Comparison of ENCODE assay signal across 14 mouse cellular contexts in genomic region chr12:118703730-118704129, GRCm38 (mm10).
DNase-seq lines count a peak whose midpoint lies in the region; ATAC-seq lines count a peak whose summit lies in the region.
"Had no signal": no experiment of that assay in that cellular context is flagged by ENCODE, and none has a peak within 500 bp of the region (broad histone marks: within the 10 kb centered on the region; RNA-seq: fewer than 3 reads in every experiment).

No protein-coding gene starts in this region.

- no peaks in the 10 kb centered on the region for H3K27me3 ChIP-seq in forebrain, embryonic 14.5 days (replicated peaks; ENCODE audit: control insufficient read depth, insufficient read depth, low read length)
- H3K27me3 ChIP-seq in forebrain, embryonic 10.5 days (ENCODE audit: poor library complexity, severe bottlenecking) = peaks cover 20% of the 10 kb centered on the region; the same call in 1 of the 2 replicates
- no peaks in the 10 kb centered on the region for H3K27me3 ChIP-seq in lung, embryonic 15.5 days
- no peaks in the 10 kb centered on the region for H3K27me3 ChIP-seq in hindbrain, embryonic 15.5 days
- H3K27me3 ChIP-seq in neural tube, embryonic 14.5 days (ENCODE audit: control insufficient read depth, insufficient read depth, low read length) = no peaks in the 10 kb centered on the region
- H3K27me3 ChIP-seq: heart, embryonic 12.5 days; liver, embryonic 13.5 days had no signal

- H3K4me1 ChIP-seq in forebrain, embryonic 14.5 days (ENCODE audit: control insufficient read depth, insufficient read depth, low read length) = 0 out of 2 replicates have a peak, but pooled peaks cover 6% of the 10 kb centered on the region
- peaks cover 15% of the 10 kb centered on the region for H3K4me1 ChIP-seq in forebrain, embryonic 10.5 days
- peaks cover 3% of the 10 kb centered on the region; the same call in 1 of the 2 replicates for H3K4me1 ChIP-seq in lung, embryonic 15.5 days
- H3K4me1 ChIP-seq in hindbrain, embryonic 15.5 days (replicated peaks) = 0 out of 2 replicates have a peak, but pooled peaks cover 8% of the 10 kb centered on the region
- H3K4me1 ChIP-seq in neural tube, embryonic 14.5 days (ENCODE audit: control insufficient read depth, insufficient read depth, low read length) = peaks cover 11% of the 10 kb centered on the region; the same call in 1 of the 2 replicates
- H3K4me1 ChIP-seq: heart, embryonic 12.5 days; liver, embryonic 13.5 days had no signal

- peak; percentile 48; the same call in 1 of the 2 replicates for ATAC-seq in forebrain, embryonic 14.5 days
- peak; percentile 31; the same call in 1 of the 2 replicates for ATAC-seq in lung, embryonic 15.5 days (ENCODE audit: borderline replicate concordance, extremely low read depth, low FRiP score, low TSS enrichment)
- ATAC-seq in hindbrain, embryonic 15.5 days (ENCODE audit: low FRiP score, low read depth) = no peak; the same call in 1 of the 2 replicates
- peak; percentile 46 for ATAC-seq in neural tube, embryonic 14.5 days (ENCODE audit: low read depth)
- ATAC-seq in CD4-positive, CD25-positive, alpha-beta regulatory T cell, adult 4 months = no peak

- intact Hi-C loops in gastrocnemius, postnatal 36 days (cut with DNase I) = no loop called here

- no peak for DNase-seq in forebrain, embryonic 14.5 days (ENCODE audit: low spot score)
- no peak for DNase-seq in forebrain, embryonic 10.5 days (ENCODE audit: extremely low spot score, low spot score)
- DNase-seq in lung, postnatal 4 days = no peak
- DNase-seq in gastrocnemius, postnatal 36 days = no peak
- DNase-seq: cerebellum, adult 8-10 months; gastrocnemius, adult 2 months; kidney, postnatal 36 days; liver, embryonic 13.5 days; thymus, adult 18-20 months had no signal

- 49% methylated on average over 12 of the region's 12 CpGs for WGBS in forebrain, embryonic 14.5 days
- 66% methylated on average over 12 of the region's 12 CpGs for WGBS in forebrain, embryonic 10.5 days
- WGBS in lung, embryonic 15.5 days = 31% methylated on average over 12 of the region's 12 CpGs
- 26% methylated on average over 12 of the region's 12 CpGs for WGBS in hindbrain, embryonic 15.5 days
- WGBS in neural tube, embryonic 14.5 days = 15% methylated on average over 12 of the region's 12 CpGs

- H3K4me3 ChIP-seq in forebrain, embryonic 14.5 days (ENCODE audit: low read depth, low read length) = no peak overlapping the region
- no peak overlapping the region for H3K4me3 ChIP-seq in forebrain, embryonic 10.5 days
- H3K4me3 ChIP-seq in lung, embryonic 15.5 days = no peak overlapping the region
- H3K4me3 ChIP-seq in hindbrain, embryonic 15.5 days = no peak overlapping the region
- no peak overlapping the region for H3K4me3 ChIP-seq in neural tube, embryonic 14.5 days (ENCODE audit: low read depth, low read length)
- H3K4me3 ChIP-seq: gastrocnemius, adult 2 months; heart, embryonic 12.5 days; liver, embryonic 13.5 days had no signal

- no peak overlapping the region for H3K9ac ChIP-seq in forebrain, embryonic 14.5 days (ENCODE audit: low read length)
- no peak overlapping the region for H3K9ac ChIP-seq in lung, embryonic 15.5 days
- no peak overlapping the region for H3K9ac ChIP-seq in hindbrain, embryonic 15.5 days
- H3K9ac ChIP-seq in neural tube, embryonic 14.5 days (replicated peaks; ENCODE audit: low read depth, low read length) = no peak overlapping the region
- H3K9ac ChIP-seq: heart, embryonic 12.5 days; liver, embryonic 13.5 days had no signal

- no peak overlapping the region for H3K4me2 ChIP-seq in forebrain, embryonic 14.5 days (ENCODE audit: low read length)
- peak overlapping the region; percentile 34 for H3K4me2 ChIP-seq in lung, embryonic 15.5 days
- H3K4me2 ChIP-seq in hindbrain, embryonic 15.5 days = peak overlapping the region; percentile 26
- peak overlapping the region; percentile 29 for H3K4me2 ChIP-seq in neural tube, embryonic 14.5 days (ENCODE audit: low read depth, low read length)
- H3K4me2 ChIP-seq: heart, embryonic 12.5 days; liver, embryonic 13.5 days had no signal

- 0 out of 2 replicates have a peak overlapping the region, but pooled peaks have one; percentile 3 for H3K27ac ChIP-seq in forebrain, embryonic 14.5 days (ENCODE audit: low read depth, low read length)
- H3K27ac ChIP-seq in forebrain, embryonic 10.5 days = no peak overlapping the region
- H3K27ac ChIP-seq in lung, embryonic 15.5 days = no peak overlapping the region
- H3K27ac ChIP-seq in hindbrain, embryonic 15.5 days (replicated peaks) = no peak overlapping the region
- no peak overlapping the region for H3K27ac ChIP-seq in neural tube, embryonic 14.5 days (ENCODE audit: low read depth, low read length)
- H3K27ac ChIP-seq: gastrocnemius, adult 2 months; liver, embryonic 13.5 days had no signal

- no peaks in the 10 kb centered on the region for H3K9me3 ChIP-seq in forebrain, embryonic 14.5 days (replicated peaks; ENCODE audit: control insufficient read depth, low read length)
- H3K9me3 ChIP-seq in forebrain, embryonic 10.5 days = no peaks in the 10 kb centered on the region
- H3K9me3 ChIP-seq in lung, embryonic 15.5 days = no peaks in the 10 kb centered on the region
- H3K9me3 ChIP-seq in hindbrain, embryonic 15.5 days = no peaks in the 10 kb centered on the region
- no peaks in the 10 kb centered on the region for H3K9me3 ChIP-seq in neural tube, embryonic 14.5 days (ENCODE audit: control insufficient read depth, low read length)
- H3K9me3 ChIP-seq: heart, embryonic 12.5 days; liver, embryonic 13.5 days had no signal

- no peaks in the 10 kb centered on the region for H3K36me3 ChIP-seq in forebrain, embryonic 14.5 days (ENCODE audit: control insufficient read depth, insufficient read depth, low read length)
- no peaks in the 10 kb centered on the region for H3K36me3 ChIP-seq in forebrain, embryonic 10.5 days (replicated peaks)
- H3K36me3 ChIP-seq in lung, embryonic 15.5 days = no peaks in the 10 kb centered on the region
- no peaks in the 10 kb centered on the region for H3K36me3 ChIP-seq in hindbrain, embryonic 15.5 days
- H3K36me3 ChIP-seq in neural tube, embryonic 14.5 days (ENCODE audit: control insufficient read depth, insufficient read depth, low read length) = no peaks in the 10 kb centered on the region
- H3K36me3 ChIP-seq: heart, embryonic 12.5 days; liver, embryonic 13.5 days had no signal

Comparison
In these comparisons a context has a peak if more than half of its experiments do, and no peak if none do; other contexts are left out.
1. ATAC-seq: peak in forebrain, embryonic 14.5 days (single experiment), lung, embryonic 15.5 days (single experiment) and neural tube, embryonic 14.5 days (single experiment); none in hindbrain, embryonic 15.5 days (single experiment) and CD4-positive, CD25-positive, alpha-beta regulatory T cell, adult 4 months (single experiment).